Mouse (Mus musculus) neural tube, embryonic 15.5 days (tissue): Measurements from ENCODE around the gene Cd3d. TPM values are rescaled to one million over a fixed set of nuclear protein-coding genes. Genes with fewer than 3 reads are reported as not detected.

Source experiments
- ATAC-seq: fragments of 200-750 bp; cut with Nextera tagmentation; 2 replicates; pipeline ENCODE4 v1.8.0; 2017; ENCODE audit warnings: mild to moderate bottlenecking, moderate TSS enrichment, moderate library complexity; ENCODE audit not compliant: low FRiP score
- H3K27ac ChIP-seq: fragments of 300-500 bp; sonication (generic); replicated peaks from 2 replicates; pipeline ENCODE4 v1.5.1; 2015; ENCODE audit warnings: mild to moderate bottlenecking, inconsistent platforms
- H3K27me3 ChIP-seq: fragments of 300-500 bp; sonication (generic); replicated peaks from 2 replicates; pipeline ENCODE4 v1.6.1; 2015; ENCODE audit warnings: inconsistent platforms
- H3K36me3 ChIP-seq: fragments of 300-500 bp; sonication (generic); 2 replicates; pipeline ENCODE4 v1.6.1; 2015; ENCODE audit warnings: inconsistent platforms
- H3K4me1 ChIP-seq: fragments of 300-500 bp; sonication (generic); 2 replicates; pipeline ENCODE4 v1.6.1; 2015; ENCODE audit warnings: inconsistent platforms
- H3K4me2 ChIP-seq: fragments of 300-500 bp; sonication (generic); 2 replicates; pipeline ENCODE4 v1.6.1; 2015; ENCODE audit warnings: inconsistent platforms, mild to moderate bottlenecking, moderate library complexity
- H3K4me3 ChIP-seq: fragments of 300-500 bp; sonication (generic); replicated peaks from 2 replicates; pipeline ENCODE4 v1.5.1; 2015; ENCODE audit warnings: mild to moderate bottlenecking, inconsistent platforms
- H3K9ac ChIP-seq: fragments of 300-500 bp; sonication (generic); replicated peaks from 2 replicates; pipeline ENCODE4 v1.6.1; 2015; ENCODE audit warnings: mild to moderate bottlenecking, inconsistent platforms
- H3K9me3 ChIP-seq: fragments of 300-500 bp; sonication (generic); replicated peaks from 2 replicates; pipeline ENCODE4 v1.6.1; 2016; ENCODE audit warnings: inconsistent platforms
- WGBS: fragments of 180-500 bp; shearing (Covaris S2); methylation state at CpG from one replicate; pipeline ENCODE4 v1.1.7; 2015; ENCODE audit warnings: mixed read lengths; 5-methylcytosine and 5-hydroxymethylcytosine counted together
- polyA plus RNA-seq: library from polyadenylated mRNA; unstranded; fragments of >200 nt; fragmentation: Nextera tagmentation; extraction: Ambion mirVana; gene quantifications from 2 replicates; pipeline ENCODE4 v1.2.1, GENCODE M21; 2015

Cd3d gene
- polyA plus RNA-seq, 1 experiment from 2014 or later = not detected

DNA sequence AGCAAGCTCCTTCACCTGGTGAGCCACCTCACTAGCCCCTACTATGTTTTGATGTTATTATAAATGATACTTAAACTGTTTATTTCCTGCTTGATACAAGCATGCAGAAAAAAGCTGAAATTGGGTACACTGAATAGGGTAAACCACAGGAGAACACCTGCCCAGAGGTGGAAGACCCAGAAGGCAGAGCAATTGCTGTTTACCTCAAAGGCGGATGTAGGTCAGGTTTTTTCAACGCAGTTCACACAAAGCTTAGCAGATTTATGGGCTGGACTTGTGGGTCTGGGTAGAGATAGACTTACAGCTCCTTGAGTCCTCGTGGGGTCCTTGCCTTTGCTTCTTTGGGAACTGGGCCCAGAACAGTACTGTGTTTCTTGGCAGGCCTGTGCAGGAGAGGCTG lies 34.3 kb downstream of the Cd3d start:
- H3K4me1 ChIP-seq = no peaks in the 10 kb centered on the region
- H3K4me3 ChIP-seq = no peak overlapping the region
- WGBS = 66% methylated on average over 3 of the region's 3 CpGs
- H3K9ac ChIP-seq = no peak overlapping the region
- no peaks in the 10 kb centered on the region for H3K27me3 ChIP-seq
- H3K4me2 ChIP-seq = no peak overlapping the region
- no peak for ATAC-seq
- H3K36me3 ChIP-seq = no peaks in the 10 kb centered on the region
- no peaks in the 10 kb centered on the region for H3K9me3 ChIP-seq
- H3K27ac ChIP-seq = no peak overlapping the region

GRCm38 (mm10) chr9:45018031-45018430 lies 36.4 kb downstream of the Cd3d start:
- no peaks in the 10 kb centered on the region for H3K27me3 ChIP-seq
- no peaks in the 10 kb centered on the region for H3K4me1 ChIP-seq
- H3K27ac ChIP-seq = no peak overlapping the region
- no peak overlapping the region for H3K4me2 ChIP-seq
- no peak for ATAC-seq
- H3K36me3 ChIP-seq = no peaks in the 10 kb centered on the region
- no peak overlapping the region for H3K4me3 ChIP-seq
- 60% methylated on average over 11 of the region's 11 CpGs for WGBS
- H3K9ac ChIP-seq = no peak overlapping the region
- no peaks in the 10 kb centered on the region for H3K9me3 ChIP-seq

GRCm38 (mm10) chr9:45022800-45023199 lies 41.2 kb downstream of the Cd3d start:
- WGBS = 13% methylated on average over 3 of the region's 3 CpGs
- Histone ChIP-seq H3K4me3 (no peak overlapping the region), H3K9me3 (no peaks in the 10 kb centered on the region), H3K36me3 (no peaks in the 10 kb centered on the region), H3K4me1 (no peaks in the 10 kb centered on the region), H3K4me2 (no peak overlapping the region), H3K27ac (no peak overlapping the region), H3K27me3 (0 out of 2 replicates have a peak, but pooled peaks cover 3% of the 10 kb centered on the region), H3K9ac (no peak overlapping the region)
- ATAC-seq = no peak

GRCm38 (mm10) chr9:45023638-45024037 lies 42.1 kb downstream of the Cd3d start:
- Histone ChIP-seq H3K27me3 (0 out of 2 replicates have a peak, but pooled peaks cover 3% of the 10 kb centered on the region), H3K4me1 (no peaks in the 10 kb centered on the region), H3K9ac (no peak overlapping the region), H3K4me3 (no peak overlapping the region), H3K4me2 (no peak overlapping the region), H3K27ac (no peak overlapping the region), H3K36me3 (no peaks in the 10 kb centered on the region), H3K9me3 (no peaks in the 10 kb centered on the region)
- 61% methylated on average over 3 of the region's 3 CpGs for WGBS
- no peak for ATAC-seq

DNA sequence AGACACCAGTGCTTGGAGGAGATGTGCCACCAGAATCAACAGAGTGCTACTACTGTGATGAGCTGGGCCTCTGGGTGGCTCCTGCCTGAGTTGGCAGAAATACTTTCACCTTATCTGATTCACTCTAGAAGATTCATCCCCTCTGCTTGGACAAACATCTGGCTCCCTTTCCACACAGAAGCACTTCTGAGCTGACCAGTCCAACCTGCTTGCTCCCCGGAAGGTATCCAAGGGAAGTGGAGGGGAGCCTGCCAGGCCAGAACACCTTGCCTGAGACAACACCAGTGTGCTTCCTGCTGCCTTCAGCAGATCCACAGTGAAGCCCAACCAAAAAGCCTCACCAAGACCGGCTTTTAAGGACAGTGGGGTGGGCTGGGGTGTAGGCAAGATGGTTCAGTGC lies 42.6 kb downstream of the Cd3d start:
- no peaks in the 10 kb centered on the region for H3K9me3 ChIP-seq
- no peak overlapping the region for H3K4me3 ChIP-seq
- WGBS = 86% methylated on average over 2 of the region's 2 CpGs
- H3K27ac ChIP-seq = no peak overlapping the region
- no peak overlapping the region for H3K4me2 ChIP-seq
- H3K36me3 ChIP-seq = no peaks in the 10 kb centered on the region
- H3K9ac ChIP-seq = no peak overlapping the region
- no peaks in the 10 kb centered on the region for H3K4me1 ChIP-seq
- ATAC-seq = no peak
- 0 out of 2 replicates have a peak, but pooled peaks cover 3% of the 10 kb centered on the region for H3K27me3 ChIP-seq

GRCm38 (mm10) chr9:45027376-45027775 lies 45.8 kb downstream of the Cd3d start:
- Histone ChIP-seq H3K4me2 (no peak overlapping the region), H3K27me3 (peaks cover 3% of the 10 kb centered on the region; the same call in 1 of the 2 replicates), H3K9me3 (no peaks in the 10 kb centered on the region), H3K9ac (no peak overlapping the region), H3K27ac (no peak overlapping the region), H3K4me3 (no peak overlapping the region), H3K4me1 (no peaks in the 10 kb centered on the region), H3K36me3 (no peaks in the 10 kb centered on the region)
- WGBS = 82% methylated on average over 8 of the region's 8 CpGs
- no peak for ATAC-seq

- 75% methylated on average over 6 of the region's 6 CpGs for WGBS
- Histone ChIP-seq H3K9ac (no peak overlapping the region), H3K36me3 (no peaks in the 10 kb centered on the region), H3K27ac (no peak overlapping the region), H3K4me2 (no peak overlapping the region), H3K4me1 (no peaks in the 10 kb centered on the region), H3K27me3 (peaks cover 8% of the 10 kb centered on the region; the same call in 1 of the 2 replicates), H3K4me3 (no peak overlapping the region), H3K9me3 (no peaks in the 10 kb centered on the region)
- ATAC-seq = no peak
These were observed 48.8 kb downstream of the Cd3d start for GRCm38 (mm10) chr9:45030341-45030740.

GRCm38 (mm10) chr9:45032261-45032660 lies 50.7 kb downstream of the Cd3d start:
- no peak overlapping the region for H3K4me3 ChIP-seq
- no peak overlapping the region for H3K27ac ChIP-seq
- H3K4me1 ChIP-seq = no peaks in the 10 kb centered on the region
- no peak overlapping the region for H3K4me2 ChIP-seq
- ATAC-seq = no peak
- WGBS = 82% methylated on average over 2 of the region's 2 CpGs
- no peaks in the 10 kb centered on the region for H3K36me3 ChIP-seq
- peaks cover 8% of the 10 kb centered on the region; the same call in 1 of the 2 replicates for H3K27me3 ChIP-seq
- no peaks in the 10 kb centered on the region for H3K9me3 ChIP-seq
- no peak overlapping the region for H3K9ac ChIP-seq

DNA sequence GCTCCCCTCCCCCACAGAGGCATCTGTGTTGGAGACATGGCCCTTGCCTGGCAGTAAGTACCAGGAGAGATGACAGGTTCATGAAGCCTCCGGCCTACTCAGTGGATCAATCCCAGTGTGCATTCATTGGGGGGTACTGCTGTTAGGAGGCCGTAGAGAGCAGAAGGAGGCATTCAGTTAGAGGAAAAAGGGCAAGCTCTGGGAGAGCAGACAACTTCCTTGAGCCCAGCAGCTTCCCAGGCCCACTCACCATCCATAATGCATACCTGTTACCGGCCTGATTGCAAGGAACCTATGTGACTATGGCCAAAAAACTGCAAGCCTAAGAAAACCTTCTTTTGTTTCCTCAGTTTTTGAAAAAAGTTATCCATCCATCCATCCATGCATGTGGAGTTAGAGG lies 52.9 kb downstream of the Cd3d start:
- no peak overlapping the region for H3K4me3 ChIP-seq
- no peaks in the 10 kb centered on the region for H3K4me1 ChIP-seq
- no peaks in the 10 kb centered on the region for H3K36me3 ChIP-seq
- ATAC-seq = no peak
- H3K9me3 ChIP-seq = no peaks in the 10 kb centered on the region
- no peak overlapping the region for H3K4me2 ChIP-seq
- WGBS = 77% methylated on average over 3 of the region's 3 CpGs
- no peak overlapping the region for H3K27ac ChIP-seq
- H3K27me3 ChIP-seq = peaks cover 28% of the 10 kb centered on the region
- no peak overlapping the region for H3K9ac ChIP-seq

Other genes with a start within 250 kb of the Cd3d start
- gene Phldb1, start 246.6 kb upstream of the Cd3d start, polyA plus RNA-seq = 30.2 and 36.1 TPM in 2 replicates
- gene Arcn1, start 213.9 kb upstream of the Cd3d start, polyA plus RNA-seq = 135 and 145 TPM in 2 replicates
- 133 and 136 TPM in 2 replicates for gene Ift46, start 213.9 kb upstream of the Cd3d start, polyA plus RNA-seq
- gene Tmem25, start 182.5 kb upstream of the Cd3d start, polyA plus RNA-seq = 25.8 and 28.9 TPM in 2 replicates
- 0.22 and 0.77 TPM in 2 replicates for gene Ttc36, start 178.7 kb upstream of the Cd3d start, polyA plus RNA-seq
- gene Kmt2a, start 100.5 kb upstream of the Cd3d start, polyA plus RNA-seq = 20.3 and 23.3 TPM in 2 replicates
- gene Atp5l, start 61.0 kb upstream of the Cd3d start, polyA plus RNA-seq = 830 and 890 TPM in 2 replicates
- 31.8 and 34.2 TPM in 2 replicates for gene Ube4a, start 16.2 kb upstream of the Cd3d start, polyA plus RNA-seq
- gene Cd3g, start 1.4 kb upstream of the Cd3d start, polyA plus RNA-seq = 114 TPM in 1 of 2 replicates, not detected in the other
- gene Cd3e, start 27.8 kb downstream of the Cd3d start, polyA plus RNA-seq = 0.19 and 57.9 TPM in 2 replicates
- 0.77 and 8.6 TPM in 2 replicates for gene Mpzl2, start 58.0 kb downstream of the Cd3d start, polyA plus RNA-seq
- 1.00 and 2.0 TPM in 2 replicates for gene Mpzl3, start 73.4 kb downstream of the Cd3d start, polyA plus RNA-seq
- 0.32 and 1.7 TPM in 2 replicates for gene Jaml, start 97.4 kb downstream of the Cd3d start, polyA plus RNA-seq
- 11.9 and 12.0 TPM in 2 replicates for gene Scn2b, start 136.0 kb downstream of the Cd3d start, polyA plus RNA-seq
- 0.55 and 2.0 TPM in 2 replicates for gene Scn4b, start 156.6 kb downstream of the Cd3d start, polyA plus RNA-seq
- gene BC049352, start 200.2 kb downstream of the Cd3d start, polyA plus RNA-seq = not detected in 2 replicates
- 2.7 TPM in 1 of 2 replicates, not detected in the other for gene Tmprss4, start 222.3 kb downstream of the Cd3d start, polyA plus RNA-seq